Mouse (Mus musculus): ENCODE results near the gene Gpm6a. TPM values are rescaled to one million over a fixed set of nuclear protein-coding genes. Genes with fewer than 3 reads are reported as not detected.
A peak's percentile ranks its signal among the peaks of the same experiment; 100 is the strongest.

Gpm6a gene
- polyA plus RNA-seq, 1 experiment from 2014 or later: 610 TPM

DNA sequence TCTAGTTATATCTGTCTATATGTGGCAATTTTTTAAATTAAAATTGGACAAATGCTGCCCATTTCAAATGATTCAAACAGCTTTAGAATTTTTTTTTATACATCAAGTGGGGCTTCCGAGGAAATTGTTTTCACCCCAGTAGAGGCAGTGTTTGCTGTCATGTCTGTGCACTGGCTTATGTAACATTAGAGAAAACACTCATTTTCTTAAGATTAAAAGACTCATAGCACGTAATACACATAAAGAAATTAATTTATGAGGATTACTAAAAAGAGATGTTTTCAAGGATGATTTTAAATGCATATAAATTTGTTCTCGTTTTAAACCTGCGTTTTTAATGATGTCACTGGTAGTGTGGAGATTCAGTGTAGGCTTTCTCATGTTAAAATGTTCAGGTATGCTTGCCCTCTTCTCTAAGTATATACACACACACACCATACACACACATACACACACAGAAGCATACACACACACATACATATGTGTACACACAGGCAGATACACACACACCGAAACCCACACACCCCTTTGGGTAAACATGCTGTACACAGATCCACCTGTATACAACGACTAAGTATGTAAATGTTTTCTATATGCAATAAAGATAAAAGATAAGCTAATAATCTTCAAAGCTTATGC lies 1.4 kb downstream of the Gpm6a start:
- WGBS: 53% methylated on average over 6 of the region's 6 CpGs
- ATAC-seq (ENCODE audit: low read depth): peak; percentile 36; the same call in 1 of the 2 replicates

DNA sequence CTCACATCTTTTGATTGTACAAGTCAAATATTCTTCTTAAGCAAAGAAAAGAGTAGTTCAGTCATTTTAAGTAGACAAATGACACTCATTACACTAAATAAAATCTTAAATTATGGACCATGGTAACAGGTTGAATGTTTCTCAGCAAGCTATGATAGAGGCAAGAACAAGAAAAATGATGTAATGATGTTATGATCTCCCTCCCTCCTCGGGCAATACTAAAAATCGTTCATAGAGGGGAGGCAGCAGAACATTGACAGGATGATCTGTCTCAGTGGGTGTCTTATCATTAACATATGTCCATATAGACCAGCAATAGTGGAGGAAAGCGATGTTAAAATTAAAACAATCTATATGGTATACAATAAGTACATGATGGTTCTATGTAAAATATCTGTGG lies 2.1 kb downstream of the Gpm6a start:
- Histone ChIP-seq H3K4me3 (ENCODE audit: low read depth, low read length) (peak overlapping the region; percentile 49), H3K9me3 (ENCODE audit: control insufficient read depth, low read length) (no peaks in the 10 kb centered on the region), H3K27me3 (ENCODE audit: control insufficient read depth, insufficient read depth, low read length) (no peaks in the 10 kb centered on the region), H3K4me1 (ENCODE audit: control insufficient read depth, insufficient read depth, low read length) (peaks cover 8% of the 10 kb centered on the region; the same call in 1 of the 2 replicates), H3K27ac (ENCODE audit: low read depth, low read length) (no peak overlapping the region), H3K36me3 (ENCODE audit: control insufficient read depth, insufficient read depth, low read length) (no peaks in the 10 kb centered on the region), H3K9ac (replicated peaks; ENCODE audit: low read depth, low read length) (peak overlapping the region; percentile 54), H3K4me2 (ENCODE audit: low read depth, low read length) (peak overlapping the region; percentile 51)
- WGBS: 49% methylated on average over 3 of the region's 3 CpGs
- ATAC-seq (ENCODE audit: low read depth): no peak

More for the DNA sequence above, 1.4 kb downstream of the Gpm6a start:
- peak overlapping the region; percentile 62 for H3K9ac ChIP-seq (replicated peaks; ENCODE audit: low read depth, low read length)
- H3K27ac ChIP-seq (ENCODE audit: low read depth, low read length): no peak overlapping the region; the same call in 1 of the 2 replicates
- H3K4me3 ChIP-seq (ENCODE audit: low read depth, low read length): peak overlapping the region; percentile 58
- H3K4me1 ChIP-seq (ENCODE audit: control insufficient read depth, insufficient read depth, low read length): peaks cover 8% of the 10 kb centered on the region; the same call in 1 of the 2 replicates
- no peaks in the 10 kb centered on the region for H3K27me3 ChIP-seq (ENCODE audit: control insufficient read depth, insufficient read depth, low read length)
- no peaks in the 10 kb centered on the region for H3K36me3 ChIP-seq (ENCODE audit: control insufficient read depth, insufficient read depth, low read length)
- H3K4me2 ChIP-seq (ENCODE audit: low read depth, low read length): peak overlapping the region; percentile 55
- H3K9me3 ChIP-seq (ENCODE audit: control insufficient read depth, low read length): no peaks in the 10 kb centered on the region

GRCm38 (mm10) chr8:54957506-54957905 lies 2.9 kb downstream of the Gpm6a start:
- Histone ChIP-seq H3K9ac (replicated peaks; ENCODE audit: low read depth, low read length) (peak overlapping the region; percentile 54; the same call in 1 of the 2 replicates), H3K27me3 (ENCODE audit: control insufficient read depth, insufficient read depth, low read length) (no peaks in the 10 kb centered on the region), H3K9me3 (ENCODE audit: control insufficient read depth, low read length) (no peaks in the 10 kb centered on the region), H3K4me2 (ENCODE audit: low read depth, low read length) (peak overlapping the region; percentile 51), H3K27ac (ENCODE audit: low read depth, low read length) (no peak overlapping the region), H3K4me1 (ENCODE audit: control insufficient read depth, insufficient read depth, low read length) (peaks cover 8% of the 10 kb centered on the region; the same call in 1 of the 2 replicates), H3K36me3 (ENCODE audit: control insufficient read depth, insufficient read depth, low read length) (no peaks in the 10 kb centered on the region), H3K4me3 (ENCODE audit: low read depth, low read length) (peak overlapping the region; percentile 49)
- 58% methylated on average over 3 of the region's 3 CpGs for WGBS
- ATAC-seq (ENCODE audit: low read depth): no peak

GRCm38 (mm10) chr8:54961571-54961970 lies 6.9 kb downstream of the Gpm6a start:
- Histone ChIP-seq H3K27me3 (ENCODE audit: control insufficient read depth, insufficient read depth, low read length) (no peaks in the 10 kb centered on the region), H3K27ac (ENCODE audit: low read depth, low read length) (no peak overlapping the region), H3K9ac (replicated peaks; ENCODE audit: low read depth, low read length) (no peak overlapping the region), H3K4me3 (ENCODE audit: low read depth, low read length) (no peak overlapping the region), H3K36me3 (ENCODE audit: control insufficient read depth, insufficient read depth, low read length) (no peaks in the 10 kb centered on the region), H3K4me2 (ENCODE audit: low read depth, low read length) (no peak overlapping the region), H3K9me3 (ENCODE audit: control insufficient read depth, low read length) (no peaks in the 10 kb centered on the region), H3K4me1 (ENCODE audit: control insufficient read depth, insufficient read depth, low read length) (peaks cover 8% of the 10 kb centered on the region; the same call in 1 of the 2 replicates)
- ATAC-seq (ENCODE audit: low read depth): no peak

GRCm38 (mm10) chr8:54975020-54975419 lies 20.4 kb downstream of the Gpm6a start:
- no peaks in the 10 kb centered on the region for H3K36me3 ChIP-seq (ENCODE audit: control insufficient read depth, insufficient read depth, low read length)
- no peak for ATAC-seq (ENCODE audit: low read depth)
- WGBS: 56% methylated on average over 1 of the region's 1 CpGs

DNA sequence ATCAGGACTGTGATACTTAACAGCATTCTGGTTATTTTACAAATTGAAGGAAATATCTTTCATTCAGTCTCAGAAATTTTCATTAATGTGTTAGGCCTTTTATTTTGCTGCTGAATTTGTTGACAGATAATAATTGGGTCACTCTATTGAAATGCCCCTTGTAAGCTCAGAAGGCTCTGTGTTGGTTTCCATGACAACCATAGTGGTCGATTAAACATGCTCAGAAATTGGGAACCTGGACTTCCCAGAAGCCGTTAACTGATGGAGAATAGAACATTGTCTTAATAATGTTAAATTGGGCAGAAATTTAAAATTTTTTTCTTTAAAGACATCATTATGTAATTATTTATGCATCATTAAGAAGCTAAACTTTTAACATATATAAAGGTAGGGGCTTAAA lies 20.9 kb downstream of the Gpm6a start:
- H3K4me2 ChIP-seq (ENCODE audit: low read depth, low read length): no peak overlapping the region
- 12% methylated on average over 2 of the region's 2 CpGs for WGBS
- no peak overlapping the region for H3K4me3 ChIP-seq (ENCODE audit: low read depth, low read length)
- no peaks in the 10 kb centered on the region for H3K27me3 ChIP-seq (ENCODE audit: control insufficient read depth, insufficient read depth, low read length)
- no peaks in the 10 kb centered on the region for H3K36me3 ChIP-seq (ENCODE audit: control insufficient read depth, insufficient read depth, low read length)
- ATAC-seq (ENCODE audit: low read depth): peak; percentile 52; the same call in 1 of the 2 replicates
- H3K9ac ChIP-seq (replicated peaks; ENCODE audit: low read depth, low read length): no peak overlapping the region
- H3K4me1 ChIP-seq (ENCODE audit: control insufficient read depth, insufficient read depth, low read length): no peaks in the 10 kb centered on the region
- H3K9me3 ChIP-seq (ENCODE audit: control insufficient read depth, low read length): no peaks in the 10 kb centered on the region
- no peak overlapping the region for H3K27ac ChIP-seq (ENCODE audit: low read depth, low read length)

More at GRCm38 (mm10) chr8:54975020-54975419, 20.4 kb downstream of the Gpm6a start:
- Histone ChIP-seq H3K4me1 (ENCODE audit: control insufficient read depth, insufficient read depth, low read length) (no peaks in the 10 kb centered on the region), H3K9ac (replicated peaks; ENCODE audit: low read depth, low read length) (no peak overlapping the region), H3K9me3 (ENCODE audit: control insufficient read depth, low read length) (no peaks in the 10 kb centered on the region), H3K27me3 (ENCODE audit: control insufficient read depth, insufficient read depth, low read length) (no peaks in the 10 kb centered on the region), H3K4me2 (ENCODE audit: low read depth, low read length) (no peak overlapping the region), H3K27ac (ENCODE audit: low read depth, low read length) (no peak overlapping the region), H3K4me3 (ENCODE audit: low read depth, low read length) (no peak overlapping the region)

GRCm38 (mm10) chr8:54975927-54976326 lies 21.3 kb downstream of the Gpm6a start:
- H3K36me3 ChIP-seq (ENCODE audit: control insufficient read depth, insufficient read depth, low read length): no peaks in the 10 kb centered on the region
- 37% methylated on average over 2 of the region's 2 CpGs for WGBS
- H3K27me3 ChIP-seq (ENCODE audit: control insufficient read depth, insufficient read depth, low read length): no peaks in the 10 kb centered on the region
- no peaks in the 10 kb centered on the region for H3K9me3 ChIP-seq (ENCODE audit: control insufficient read depth, low read length)
- ATAC-seq (ENCODE audit: low read depth): peak; percentile 36; the same call in 1 of the 2 replicates
- H3K4me1 ChIP-seq (ENCODE audit: control insufficient read depth, insufficient read depth, low read length): no peaks in the 10 kb centered on the region
- no peak overlapping the region for H3K27ac ChIP-seq (ENCODE audit: low read depth, low read length)
- no peak overlapping the region for H3K9ac ChIP-seq (replicated peaks; ENCODE audit: low read depth, low read length)
- no peak overlapping the region for H3K4me2 ChIP-seq (ENCODE audit: low read depth, low read length)
- H3K4me3 ChIP-seq (ENCODE audit: low read depth, low read length): no peak overlapping the region

- H3K27ac ChIP-seq (ENCODE audit: low read depth, low read length): no peak overlapping the region
- no peak overlapping the region for H3K4me2 ChIP-seq (ENCODE audit: low read depth, low read length)
- H3K4me1 ChIP-seq (ENCODE audit: control insufficient read depth, insufficient read depth, low read length): no peaks in the 10 kb centered on the region
- H3K9me3 ChIP-seq (ENCODE audit: control insufficient read depth, low read length): no peaks in the 10 kb centered on the region
- no peak overlapping the region for H3K9ac ChIP-seq (replicated peaks; ENCODE audit: low read depth, low read length)
- no peak for ATAC-seq (ENCODE audit: low read depth)
- 43% methylated on average over 1 of the region's 1 CpGs for WGBS
- no peaks in the 10 kb centered on the region for H3K36me3 ChIP-seq (ENCODE audit: control insufficient read depth, insufficient read depth, low read length)
- H3K4me3 ChIP-seq (ENCODE audit: low read depth, low read length): no peak overlapping the region
- no peaks in the 10 kb centered on the region for H3K27me3 ChIP-seq (ENCODE audit: control insufficient read depth, insufficient read depth, low read length)
These were observed 22.0 kb downstream of the Gpm6a start for GRCm38 (mm10) chr8:54976663-54977062.

GRCm38 (mm10) chr8:54986791-54987190 lies 32.1 kb downstream of the Gpm6a start:
- H3K4me2 ChIP-seq (ENCODE audit: low read depth, low read length): no peak overlapping the region
- no peaks in the 10 kb centered on the region for H3K36me3 ChIP-seq (ENCODE audit: control insufficient read depth, insufficient read depth, low read length)
- no peak overlapping the region for H3K4me3 ChIP-seq (ENCODE audit: low read depth, low read length)
- no peaks in the 10 kb centered on the region for H3K27me3 ChIP-seq (ENCODE audit: control insufficient read depth, insufficient read depth, low read length)
- 33% methylated on average over 2 of the region's 2 CpGs for WGBS
- no peaks in the 10 kb centered on the region for H3K4me1 ChIP-seq (ENCODE audit: control insufficient read depth, insufficient read depth, low read length)
- H3K9me3 ChIP-seq (ENCODE audit: control insufficient read depth, low read length): no peaks in the 10 kb centered on the region
- peak; percentile 38; the same call in 1 of the 2 replicates for ATAC-seq (ENCODE audit: low read depth)
- no peak overlapping the region for H3K27ac ChIP-seq (ENCODE audit: low read depth, low read length)
- H3K9ac ChIP-seq (replicated peaks; ENCODE audit: low read depth, low read length): no peak overlapping the region
